23 mouse cellular contexts compared by ENCODE assay signal in genomic region chrX:71264316-71264715, GRCm38 (mm10). TPM values are rescaled to one million over a fixed set of nuclear protein-coding genes. Genes with fewer than 3 reads are reported as not detected.
DNase-seq lines count a peak whose midpoint lies in the region; ATAC-seq and TF ChIP-seq lines count a peak whose summit lies in the region.
"Had no signal": no experiment of that assay in that cellular context is flagged by ENCODE, and none has a peak within 500 bp of the region (broad histone marks: within the 10 kb centered on the region; RNA-seq: fewer than 3 reads in every experiment).

No protein-coding gene starts in this region.

- peak; percentile 28 for ATAC-seq in G1E (ENCODE audit: extremely low read depth, insufficient number of reproducible peaks, low FRiP score, poor library complexity, severe bottlenecking)
- peak; percentile 30; the same call in 1 of the 2 replicates for ATAC-seq in megakaryocyte, adult 5-6 weeks (ENCODE audit: poor library complexity, severe bottlenecking)
- ATAC-seq: activated CD4-positive, CD25-positive, alpha-beta regulatory T cell, adult 4 months; CD4-positive, CD25-positive, alpha-beta regulatory T cell, adult 4 months; forebrain, embryonic 13.5 days; forebrain, embryonic 15.5 days; forebrain, postnatal 0 days; Patski had no signal

- DNase-seq in 416B (ENCODE audit: low read depth) (peak; percentile 86), G1E (ENCODE audit: low spot score) (no peak), MN1 (ENCODE audit: low spot score) (no peak)
- no peak for DNase-seq in heart, adult 18-20 months
- DNase-seq: adrenal gland, adult 8-10 months; adrenal gland, postnatal 14 days; adrenal gland, postnatal 36 days; B cell, adult 2 months; cerebellum, adult 11-12 months; cerebellum, adult 2 months; cerebellum, adult 9-10 months; cerebellum, postnatal 10 days; cerebellum, postnatal 25 days; forebrain, postnatal 0 days had no signal

- no peaks in the 10 kb centered on the region for H3K27me3 ChIP-seq in G1E (ENCODE audit: insufficient read depth, low read length)
- H3K27me3 ChIP-seq: CH12.LX; embryonic facial prominence, embryonic 12.5 days; forebrain, embryonic 13.5 days; forebrain, embryonic 15.5 days had no signal

- H3K9me3 ChIP-seq in G1E (replicated peaks): no peaks in the 10 kb centered on the region
- H3K9me3 ChIP-seq: embryonic facial prominence, embryonic 10.5 days; embryonic facial prominence, embryonic 12.5 days; forebrain, embryonic 13.5 days; forebrain, embryonic 15.5 days had no signal

- no peak overlapping the region for H3K4me3 ChIP-seq in G1E (ENCODE audit: low read depth, low read length)
- H3K4me3 ChIP-seq: embryonic facial prominence, embryonic 10.5 days; embryonic facial prominence, embryonic 12.5 days; forebrain, embryonic 13.5 days; forebrain, embryonic 15.5 days had no signal

- H3K36me3 ChIP-seq in G1E (replicated peaks): peaks cover 12% of the 10 kb centered on the region
- H3K36me3 ChIP-seq: embryonic facial prominence, embryonic 10.5 days; embryonic facial prominence, embryonic 12.5 days; forebrain, embryonic 15.5 days had no signal

- peaks cover 5% of the 10 kb centered on the region; the same call in 1 of the 2 replicates for H3K4me1 ChIP-seq in G1E (ENCODE audit: insufficient read depth, low read depth, low read length)
- H3K4me1 ChIP-seq: embryonic facial prominence, embryonic 10.5 days; embryonic facial prominence, embryonic 12.5 days; forebrain, embryonic 13.5 days; forebrain, embryonic 15.5 days had no signal

- TF ChIP-seq CTCF in G1E (IDR thresholded peaks at IDR 0.05; ENCODE audit: low read depth, low read length): no peak

RNA-seq across cellular contexts. Expression of gene Mtm1, which starts 53.7 kb away (rescaled TPM):
- total RNA-seq in G1E (2014; fragmentation: Nextera tagmentation) (37.9 and 38.1 TPM in 2 replicates), G1E (2017) (13.2 and 18.5 TPM in 2 replicates)
- 0.24 and 0.64 TPM in 2 replicates for polyA plus RNA-seq in G1E (2012)
- 22.5 and 31.5 TPM in 2 replicates for total RNA-seq in megakaryocyte, adult 5-6 weeks (2015)
- 55.2 and 59.7 TPM in 2 replicates for total RNA-seq in megakaryocyte, adult 5-6 weeks (2017)
- 10 to 100 TPM; 15.9 to 16.2 TPM for total RNA-seq in heart, adult 18-20 months (2021)
